Mouse (Mus musculus) MEL (cell line): ENCODE results near the gene Hgd.

Source experiments
- CTCF ChIP-seq, 3 experiments: IDR thresholded peaks in 2 of 3; conservative IDR thresholded peaks in 1 of 3; 2 replicates each; pipeline ENCODE4 v1.5.1; 2011 to 2012; ENCODE audit warnings: low read length in 3 of 3, low read depth in 2 of 3, mild to moderate bottlenecking in 2 of 3, improper control_type of control experiment in 1 of 3, inconsistent platforms in 1 of 3, mixed read lengths in 1 of 3, moderate library complexity in 1 of 3; ENCODE audit not compliant: control insufficient read depth in 1 of 3, insufficient read depth in 1 of 3, poor library complexity in 1 of 3, severe bottlenecking in 1 of 3
- MAFK ChIP-seq: IDR thresholded peaks from 2 replicates; pipeline ENCODE4 v1.6.1; 2011; ENCODE audit warnings: low read depth, mild to moderate bottlenecking, low read length, improper control_type of control experiment, borderline replicate concordance
- POLR2A ChIP-seq, 2 experiments: IDR thresholded peaks; 2 replicates each; pipeline ENCODE4 v1.6.1; 2011 to 2012; ENCODE audit warnings: low read length in 2 of 2, mild to moderate bottlenecking in 2 of 2, control low read depth in 1 of 2, improper control_type of control experiment in 1 of 2, low read depth in 1 of 2, moderate library complexity in 1 of 2; ENCODE audit not compliant: control insufficient read depth in 1 of 2, insufficient read depth in 1 of 2, poor library complexity in 1 of 2
- RCOR1 ChIP-seq: IDR thresholded peaks from 2 replicates; pipeline ENCODE4 v1.6.1; 2012; ENCODE audit warnings: low read depth, mild to moderate bottlenecking, inconsistent platforms, low read length, improper control_type of control experiment
- SIN3A ChIP-seq: IDR thresholded peaks from 2 replicates; pipeline ENCODE4 v1.6.1; 2012; ENCODE audit warnings: low read length, improper control_type of control experiment, inconsistent platforms
- SMC3 ChIP-seq: IDR thresholded peaks from 2 replicates; pipeline ENCODE4 v1.6.1; 2011; ENCODE audit warnings: low read depth, low read length, improper control_type of control experiment
- TCF12 ChIP-seq: IDR thresholded peaks from 2 replicates; pipeline ENCODE4 v1.6.1; 2014; ENCODE audit warnings: low read depth, mild to moderate bottlenecking, inconsistent platforms, low read length, improper control_type of control experiment, moderate library complexity
- USF1 ChIP-seq: IDR thresholded peaks from 2 replicates; pipeline ENCODE4 v1.6.1; 2014; ENCODE audit warnings: low read depth, mild to moderate bottlenecking, inconsistent platforms, low read length, improper control_type of control experiment, moderate library complexity
- ZC3H11A ChIP-seq: IDR thresholded peaks from 2 replicates; pipeline ENCODE4 v1.6.1; 2012; ENCODE audit warnings: low read depth, mild to moderate bottlenecking, inconsistent platforms, low read length, improper control_type of control experiment
- ZNF384 ChIP-seq: IDR thresholded peaks from 2 replicates; pipeline ENCODE4 v1.6.1; 2012; ENCODE audit warnings: low read depth, mild to moderate bottlenecking, inconsistent platforms, low read length, improper control_type of control experiment

DNA sequence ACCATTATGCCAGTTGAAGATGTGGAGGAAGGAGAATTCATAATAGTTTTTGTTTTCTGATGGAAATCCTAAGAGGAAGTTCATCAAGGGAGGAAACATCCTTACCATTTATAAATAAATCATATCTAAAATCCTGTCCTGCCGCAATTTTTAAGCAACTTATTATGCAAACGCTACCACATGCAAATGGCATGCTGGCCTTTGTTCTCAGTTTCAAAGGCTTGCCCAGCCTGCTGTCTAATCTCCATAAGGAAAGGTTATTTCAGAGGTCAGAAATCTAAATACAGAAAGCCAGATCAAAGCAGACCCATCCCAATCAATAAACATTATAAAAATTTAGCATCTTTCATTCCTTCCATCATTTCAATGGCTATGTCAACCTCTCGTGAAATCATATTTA lies 1.9 kb downstream of the Hgd start:
- TF ChIP-seq POLR2A (IDR thresholded peaks at IDR 0.05; ENCODE audit: control insufficient read depth in 1 of 2, insufficient read depth in 1 of 2, low read depth in 1 of 2, low read length in 2 of 2, poor library complexity in 1 of 2): no peak
- TF ChIP-seq CTCF (IDR thresholded peaks at IDR 0.05 in 2 of 3, conservative IDR thresholded peaks at IDR 0.05 in 1 of 3; ENCODE audit: control insufficient read depth in 1 of 3, insufficient read depth in 1 of 3, low read depth in 2 of 3, low read length in 3 of 3, poor library complexity in 1 of 3, severe bottlenecking in 1 of 3): no peak
- no peak for TF ChIP-seq ZC3H11A
- TF ChIP-seq MAFK: no peak
- no peak for TF ChIP-seq SMC3
- TF ChIP-seq RCOR1: no peak
- TF ChIP-seq SIN3A: no peak
- no peak for TF ChIP-seq TCF12
- no peak for TF ChIP-seq USF1
- no peak for TF ChIP-seq ZNF384
